Mouse (Mus musculus): Measurements from ENCODE around the gene Hprt.

Hprt gene

GRCm38 (mm10) chrX:53040138-53040537 lies 52.2 kb downstream of the Hprt start:
- DNase-seq (ENCODE audit: extremely low read depth, insufficient read length, low spot score), result no peak

GRCm38 (mm10) chrX:53041006-53041405 lies 53.1 kb downstream of the Hprt start:
- DNase-seq (ENCODE audit: extremely low read depth, insufficient read length, low spot score), result no peak

GRCm38 (mm10) chrX:53045187-53045903 lies 57.4 kb downstream of the Hprt start:
- DNase-seq (ENCODE audit: extremely low read depth, insufficient read length, low spot score), result no peak

- no peak for DNase-seq (ENCODE audit: extremely low read depth, insufficient read length, low spot score)
Observed at GRCm38 (mm10) chrX:53046033-53046432, 58.1 kb downstream of the Hprt start.

- DNase-seq (ENCODE audit: extremely low read depth, insufficient read length, low spot score), result no peak
Observed at GRCm38 (mm10) chrX:53046911-53047310, 59.0 kb downstream of the Hprt start.

- DNase-seq (ENCODE audit: extremely low read depth, insufficient read length, low spot score), result no peak
Observed at GRCm38 (mm10) chrX:53049196-53049595, 61.3 kb downstream of the Hprt start.

GRCm38 (mm10) chrX:53050353-53050752 lies 62.4 kb downstream of the Hprt start:
- DNase-seq (ENCODE audit: extremely low read depth, insufficient read length, low spot score), result no peak

GRCm38 (mm10) chrX:53052652-53053500 lies 64.9 kb downstream of the Hprt start:
- DNase-seq (ENCODE audit: extremely low read depth, insufficient read length, low spot score), result peak; percentile 39

GRCm38 (mm10) chrX:53053885-53054284 lies 65.9 kb downstream of the Hprt start:
- DNase-seq (ENCODE audit: extremely low read depth, insufficient read length, low spot score), result no peak

GRCm38 (mm10) chrX:53055771-53056170 lies 67.8 kb downstream of the Hprt start:
- peak; percentile 16 for DNase-seq (ENCODE audit: extremely low read depth, insufficient read length, low spot score)

- DNase-seq (ENCODE audit: extremely low read depth, insufficient read length, low spot score), result no peak
Observed at GRCm38 (mm10) chrX:53056627-53057026, 68.7 kb downstream of the Hprt start.

GRCm38 (mm10) chrX:53057054-53057759 lies 69.3 kb downstream of the Hprt start:
- peak; percentile 89 for DNase-seq (ENCODE audit: extremely low read depth, insufficient read length, low spot score)

GRCm38 (mm10) chrX:53057760-53058090 lies 69.8 kb downstream of the Hprt start:
- no peak for DNase-seq (ENCODE audit: extremely low read depth, insufficient read length, low spot score)

- DNase-seq (ENCODE audit: extremely low read depth, insufficient read length, low spot score), result no peak
Observed at GRCm38 (mm10) chrX:53058459-53059280, 70.7 kb downstream of the Hprt start.

- DNase-seq (ENCODE audit: extremely low read depth, insufficient read length, low spot score), result no peak
Observed at GRCm38 (mm10) chrX:53059426-53060007, 71.6 kb downstream of the Hprt start.

- DNase-seq (ENCODE audit: extremely low read depth, insufficient read length, low spot score), result no peak
Observed at GRCm38 (mm10) chrX:53064406-53064805, 76.5 kb downstream of the Hprt start.
